9 mouse cellular contexts compared by ENCODE assay signal in the genomic region with DNA sequence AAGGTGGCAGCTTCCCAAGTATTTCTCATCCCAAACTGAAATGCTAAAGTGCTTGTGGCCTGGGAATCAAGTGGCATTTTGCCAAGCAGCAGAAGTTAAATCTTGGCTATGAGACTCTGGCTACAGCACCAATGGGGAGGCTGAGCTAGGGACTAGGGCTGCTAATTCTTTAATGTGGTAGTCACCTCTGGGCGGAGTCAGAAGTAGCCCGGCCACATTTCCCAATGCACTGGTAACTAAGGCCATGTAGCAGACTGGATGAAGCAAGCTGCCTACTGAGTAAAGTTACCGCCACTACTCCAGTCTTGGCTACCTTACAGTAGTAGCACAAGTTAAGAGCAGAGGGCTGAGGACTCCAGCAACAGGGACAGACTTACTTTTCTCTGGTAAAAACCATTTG. TPM values are rescaled to one million over a fixed set of nuclear protein-coding genes. Genes with fewer than 3 reads are reported as not detected.
A peak's percentile ranks its signal among the peaks of the same experiment; 100 is the strongest.
DNase-seq lines count a peak whose midpoint lies in the region; ATAC-seq and TF ChIP-seq lines count a peak whose summit lies in the region.
"Had no signal": no experiment of that assay in that cellular context is flagged by ENCODE, and none has a peak within 500 bp of the region (broad histone marks: within the 10 kb centered on the region; RNA-seq: fewer than 3 reads in every experiment).

No protein-coding gene starts in this region.

- TF ChIP-seq EP300 in MEL (IDR thresholded peaks at IDR 0.05; ENCODE audit: low read depth in 1 of 2, low read length in 2 of 2), result no peak
- TF ChIP-seq EP300 in heart, adult 2 months (IDR thresholded peaks at IDR 0.05; ENCODE audit: insufficient read depth, low read depth, low read length), result no peak

- intact Hi-C loops in gastrocnemius, postnatal 36 days (cut with DNase I), result no loop called here
- intact Hi-C loops in heart, adult 2 months (cut with DNase I), result loop anchor here (5.0 kb wide), 1 partner anchor 50 kb away; no protein-coding TSS in a partner anchor

- ATAC-seq in liver, embryonic 12.5 days, result peak; percentile 57
- no peak for ATAC-seq in midbrain, embryonic 14.5 days (ENCODE audit: low FRiP score, low TSS enrichment)

- peak overlapping the region; percentile 92 for H3K27ac ChIP-seq in MEL (ENCODE audit: control insufficient read depth, low read depth, low read length)
- H3K27ac ChIP-seq in heart, adult 2 months, result peak overlapping the region; percentile 78
- H3K27ac ChIP-seq in liver, embryonic 12.5 days, result peak overlapping the region; percentile 88
- H3K27ac ChIP-seq in midbrain, embryonic 14.5 days (replicated peaks; ENCODE audit: low read depth, low read length), result no peak overlapping the region

- TF ChIP-seq POLR2A in MEL (IDR thresholded peaks at IDR 0.05; ENCODE audit: control insufficient read depth in 1 of 2, insufficient read depth in 1 of 2, low read depth in 1 of 2, low read length in 2 of 2, poor library complexity in 1 of 2), result peak in 1 of 2 experiments; percentile 61; a peak in 2 of 4 replicates
- TF ChIP-seq POLR2A in heart, adult 2 months (IDR thresholded peaks at IDR 0.05; ENCODE audit: insufficient read depth, low read depth, low read length), result no peak

- H3K9ac ChIP-seq in MEL (ENCODE audit: control insufficient read depth, low read depth, low read length, poor library complexity, severe bottlenecking), result peak overlapping the region; percentile 92
- peak overlapping the region; percentile 41; the same call in 1 of the 2 replicates for H3K9ac ChIP-seq in heart, adult 2 months (ENCODE audit: low read depth, low read length)
- H3K9ac ChIP-seq in liver, embryonic 12.5 days, result peak overlapping the region; percentile 74
- no peak overlapping the region for H3K9ac ChIP-seq in midbrain, embryonic 14.5 days (replicated peaks; ENCODE audit: low read length)

- peaks cover 3 to 36% of the 10 kb centered on the region in 2 experiments; a peak in 3 of 4 replicates for H3K4me1 ChIP-seq in MEL (ENCODE audit: control insufficient read depth in 1 of 2, insufficient read depth in 2 of 2, low read length in 2 of 2)
- H3K4me1 ChIP-seq in heart, adult 2 months (ENCODE audit: control insufficient read depth, insufficient read depth, low read length), result peaks cover 32% of the 10 kb centered on the region
- H3K4me1 ChIP-seq in liver, embryonic 12.5 days, result peaks cover 88% of the 10 kb centered on the region
- peaks cover 10% of the 10 kb centered on the region; the same call in 1 of the 2 replicates for H3K4me1 ChIP-seq in midbrain, embryonic 14.5 days (ENCODE audit: control insufficient read depth, insufficient read depth, low read length)

- H3K27me3 ChIP-seq in MEL (ENCODE audit: control insufficient read depth in 1 of 2, insufficient read depth in 2 of 2, low read length in 2 of 2), result no peaks in the 10 kb centered on the region
- no peaks in the 10 kb centered on the region for H3K27me3 ChIP-seq in heart, adult 2 months (ENCODE audit: control insufficient read depth, insufficient read depth, low read length)
- no peaks in the 10 kb centered on the region for H3K27me3 ChIP-seq in liver, embryonic 12.5 days (replicated peaks)
- no peaks in the 10 kb centered on the region for H3K27me3 ChIP-seq in midbrain, embryonic 14.5 days (ENCODE audit: control insufficient read depth, insufficient read depth, low read length)

- peak; percentile 20 for DNase-seq in gastrocnemius, postnatal 25 days
- no peak for DNase-seq in gastrocnemius, postnatal 36 days
- peak; percentile 81 for DNase-seq in MEL (ENCODE audit: low read depth, low spot score)
- DNase-seq in heart, adult 2 months, result peak in 1 of 2 experiments; percentile 72
- DNase-seq in cerebellum, postnatal 25 days, result no peak
- no peak for DNase-seq in midbrain, embryonic 14.5 days
- no peak for DNase-seq in thymus, postnatal 14 days
- DNase-seq: right cerebral cortex, postnatal 4 days had no signal

- peaks cover 0 to 25% of the 10 kb centered on the region in 2 experiments; a peak in 2 of 4 replicates for H3K36me3 ChIP-seq in MEL (ENCODE audit: control insufficient read depth in 1 of 2, insufficient read depth in 2 of 2, low read length in 2 of 2)
- peaks cover 26% of the 10 kb centered on the region for H3K36me3 ChIP-seq in heart, adult 2 months (ENCODE audit: control insufficient read depth, insufficient read depth, low read length)
- peaks cover 36% of the 10 kb centered on the region for H3K36me3 ChIP-seq in liver, embryonic 12.5 days
- no peaks in the 10 kb centered on the region for H3K36me3 ChIP-seq in midbrain, embryonic 14.5 days (ENCODE audit: control insufficient read depth, insufficient read depth, low read length)

- no peak for TF ChIP-seq RAD21 in MEL (IDR thresholded peaks at IDR 0.05; ENCODE audit: low read depth, low read length)

- peak overlapping the region; percentile 62 to 91 for H3K4me3 ChIP-seq in MEL (ENCODE audit: control insufficient read depth in 1 of 2, insufficient read depth in 1 of 2, low read depth in 2 of 2, low read length in 2 of 2)
- H3K4me3 ChIP-seq in heart, adult 2 months, result no peak overlapping the region; the same call in 1 of the 2 replicates
- peak overlapping the region; percentile 61 for H3K4me3 ChIP-seq in liver, embryonic 12.5 days
- H3K4me3 ChIP-seq in midbrain, embryonic 14.5 days (replicated peaks; ENCODE audit: low read depth, low read length), result no peak overlapping the region

- WGBS in heart, adult 2 months, result 43% methylated on average over 3 of the region's 3 CpGs
- WGBS in liver, embryonic 12.5 days (ENCODE audit: insufficient replicate concordance), result 44% methylated on average over 3 of the region's 3 CpGs
- 87% methylated on average over 3 of the region's 3 CpGs for WGBS in midbrain, embryonic 14.5 days

- peaks cover 12% of the 10 kb centered on the region for H3K79me2 ChIP-seq in MEL (ENCODE audit: control insufficient read depth, insufficient read depth, low read length, poor library complexity)
- H3K79me2 ChIP-seq in heart, adult 2 months (replicated peaks; ENCODE audit: control insufficient read depth, insufficient read depth, low read length), result peaks cover 8% of the 10 kb centered on the region

- no peaks in the 10 kb centered on the region for H3K9me3 ChIP-seq in MEL (replicated peaks; ENCODE audit: insufficient read depth, low read length)
- H3K9me3 ChIP-seq in liver, embryonic 12.5 days (replicated peaks), result no peaks in the 10 kb centered on the region
- H3K9me3 ChIP-seq in midbrain, embryonic 14.5 days (ENCODE audit: control insufficient read depth, low read length), result no peaks in the 10 kb centered on the region

- H3K4me2 ChIP-seq in liver, embryonic 12.5 days, result peak overlapping the region; percentile 77
- no peak overlapping the region for H3K4me2 ChIP-seq in midbrain, embryonic 14.5 days (ENCODE audit: low read length)

- no peak for TF ChIP-seq CTCF in MEL (IDR thresholded peaks at IDR 0.05 in 2 of 3, conservative IDR thresholded peaks at IDR 0.05 in 1 of 3; ENCODE audit: control insufficient read depth in 1 of 3, insufficient read depth in 1 of 3, low read depth in 2 of 3, low read length in 3 of 3, poor library complexity in 1 of 3, severe bottlenecking in 1 of 3)
- TF ChIP-seq CTCF in heart, adult 2 months (IDR thresholded peaks at IDR 0.05), result no peak

TF ChIP-seq in MEL, 35 proteins besides CTCF, POLR2A, EP300 and RAD21:
- TF ChIP-seq ZC3H11A (IDR thresholded peaks at IDR 0.05; ENCODE audit: low read depth, low read length) (no peak), TBP (IDR thresholded peaks at IDR 0.05; ENCODE audit: low read depth, low read length) (peak; percentile 44; the same call in 1 of the 2 replicates), NELFE (IDR thresholded peaks at IDR 0.05; ENCODE audit: low read depth, low read length) (0 out of 2 replicates have a peak, but pooled peaks have one; percentile 36), USF1 (IDR thresholded peaks at IDR 0.05; ENCODE audit: low read depth, low read length) (no peak), MAFK (IDR thresholded peaks at IDR 0.05; ENCODE audit: borderline replicate concordance, low read depth, low read length) (no peak), CHD1 (IDR thresholded peaks at IDR 0.05; ENCODE audit: low read depth, low read length) (no peak)

RNA-seq across cellular contexts. Expression of a gene that starts 12.7 kb away (rescaled TPM):
- total RNA-seq in gastrocnemius, postnatal 25 days (2021), result 1 to 10 TPM; 9.4 to 9.8 TPM
- 1 to 10 TPM; 8.2 to 9.9 TPM for total RNA-seq in gastrocnemius, postnatal 36 days (2021)
- 3.8 and 4.0 TPM in 2 replicates for total RNA-seq in MEL (2012; rRNA removed)
- 1 to 10 TPM in 1 of 2 experiments, not detected in 1; 8.1 TPM for polyA plus RNA-seq in MEL (2012; ENCODE audit: insufficient read depth in 1 of 2, insufficient read length in 2 of 2, low read depth in 1 of 2, low replicate concordance in 2 of 2, missing spikeins in 1 of 2)
- total RNA-seq in heart, adult 2 months (2021), result 10 to 100 TPM; 38.3 to 40.2 TPM
- 32.6 and 55.3 TPM in 2 replicates for polyA plus RNA-seq in heart, adult 2 months (2012; rRNA removed)
- polyA plus RNA-seq in liver, embryonic 12.5 days (2016; fragmentation: Nextera tagmentation; extraction: Ambion mirVana), result 13.1 and 14.6 TPM in 2 replicates
- 7.5 and 13.0 TPM in 2 replicates for polyA plus RNA-seq in midbrain, embryonic 14.5 days (2014; fragmentation: Nextera tagmentation; extraction: Ambion mirVana)

Comparison
In these comparisons a context has a peak if more than half of its experiments do, and no peak if none do; other contexts are left out.
1. DNase-seq: peak in gastrocnemius, postnatal 25 days (single experiment) and MEL (single experiment); none in gastrocnemius, postnatal 36 days (0 of 2), cerebellum, postnatal 25 days (0 of 2), midbrain, embryonic 14.5 days (single experiment) and thymus, postnatal 14 days (single experiment).
2. H3K4me3 ChIP-seq: peak in MEL (2 of 2) and liver, embryonic 12.5 days (single experiment); none in heart, adult 2 months (single experiment) and midbrain, embryonic 14.5 days (single experiment).